In the genomic region with DNA sequence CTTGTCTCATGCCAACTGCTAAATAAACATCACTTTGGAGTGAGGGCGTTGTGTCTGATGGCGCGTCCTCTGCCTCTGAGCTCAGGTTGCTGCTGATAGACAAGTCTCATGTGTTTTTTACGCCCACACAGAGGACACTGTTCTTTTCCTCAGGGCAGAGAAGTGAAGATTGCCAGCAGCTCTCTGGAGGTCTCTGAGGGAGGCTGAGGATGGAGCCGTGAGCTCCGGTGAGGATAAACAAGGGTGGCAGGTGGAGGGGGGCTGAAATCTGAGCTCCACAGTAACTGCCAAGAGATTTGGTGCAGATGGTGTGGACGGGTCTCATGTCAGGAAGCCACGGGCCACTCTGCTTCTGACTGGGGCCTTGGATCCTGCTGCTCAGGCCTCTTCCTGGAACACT, we compare ENCODE assay signal across 22 mouse cellular contexts. TPM values are rescaled to one million over a fixed set of nuclear protein-coding genes. Genes with fewer than 3 reads are reported as not detected.
DNase-seq lines count a peak whose midpoint lies in the region; ATAC-seq and TF ChIP-seq lines count a peak whose summit lies in the region.
"Had no signal": no experiment of that assay in that cellular context is flagged by ENCODE, and none has a peak within 500 bp of the region (broad histone marks: within the 10 kb centered on the region; RNA-seq: fewer than 3 reads in every experiment).

No protein-coding gene starts in this region.

- H3K4me1 ChIP-seq in heart, embryonic 10.5 days, result peaks cover 65% of the 10 kb centered on the region
- H3K4me1 ChIP-seq in kidney, embryonic 15.5 days, result peaks cover 40% of the 10 kb centered on the region
- H3K4me1 ChIP-seq in kidney, adult 2 months (ENCODE audit: control insufficient read depth, insufficient read depth, low read length), result 0 out of 2 replicates have a peak, but pooled peaks cover 6% of the 10 kb centered on the region
- peaks cover 67% of the 10 kb centered on the region for H3K4me1 ChIP-seq in embryonic facial prominence, embryonic 13.5 days
- peaks cover 5% of the 10 kb centered on the region; the same call in 1 of the 2 replicates for H3K4me1 ChIP-seq in intestine, embryonic 16.5 days (ENCODE audit: control insufficient read depth, insufficient read depth, low read length)

- intact Hi-C loops in heart, postnatal 36 days (cut with DNase I), result no loop called here

- TF ChIP-seq POLR2A in kidney, adult 2 months (IDR thresholded peaks at IDR 0.05; ENCODE audit: low read depth, low read length), result no peak
- no peak for TF ChIP-seq POLR2A in brain, embryonic 14.5 days (IDR thresholded peaks at IDR 0.05; ENCODE audit: borderline replicate concordance, extremely low read depth, insufficient read depth, insufficient read length, poor library complexity, severe bottlenecking)

- peak; percentile 40; the same call in 1 of the 2 replicates for ATAC-seq in kidney, embryonic 15.5 days (replicated peaks; ENCODE audit: low FRiP score)
- ATAC-seq in embryonic facial prominence, embryonic 13.5 days (ENCODE audit: insufficient number of reproducible peaks, insufficient read depth, low FRiP score, low TSS enrichment, low read depth), result no peak
- ATAC-seq in intestine, embryonic 16.5 days, result no peak
- ATAC-seq: CD4-positive, CD25-positive, alpha-beta regulatory T cell, adult 4 months; midbrain, embryonic 16.5 days had no signal

- 29% methylated on average over 8 of the region's 8 CpGs for WGBS in heart, embryonic 10.5 days
- WGBS in kidney, embryonic 15.5 days, result 32% methylated on average over 8 of the region's 8 CpGs
- WGBS in kidney, adult 2 months, result 66% methylated on average over 8 of the region's 8 CpGs
- WGBS in embryonic facial prominence, embryonic 13.5 days, result 17% methylated on average over 8 of the region's 8 CpGs
- 48% methylated on average over 8 of the region's 8 CpGs for WGBS in intestine, embryonic 16.5 days

- no peak overlapping the region for H3K9ac ChIP-seq in kidney, embryonic 15.5 days
- 0 out of 2 replicates have a peak overlapping the region, but pooled peaks have one; percentile 11 for H3K9ac ChIP-seq in embryonic facial prominence, embryonic 13.5 days
- no peak overlapping the region for H3K9ac ChIP-seq in intestine, embryonic 16.5 days (ENCODE audit: low read depth, low read length)
- H3K9ac ChIP-seq: liver, embryonic 14.5 days; neural tube, embryonic 12.5 days had no signal

- no peak overlapping the region for H3K4me2 ChIP-seq in kidney, embryonic 15.5 days
- no peak overlapping the region for H3K4me2 ChIP-seq in embryonic facial prominence, embryonic 13.5 days
- no peak overlapping the region for H3K4me2 ChIP-seq in intestine, embryonic 16.5 days (ENCODE audit: low read depth, low read length)
- H3K4me2 ChIP-seq: neural tube, embryonic 12.5 days had no signal

- H3K9me3 ChIP-seq in heart, embryonic 10.5 days, result no peaks in the 10 kb centered on the region
- H3K9me3 ChIP-seq in kidney, embryonic 15.5 days (replicated peaks), result no peaks in the 10 kb centered on the region
- H3K9me3 ChIP-seq in embryonic facial prominence, embryonic 13.5 days, result no peaks in the 10 kb centered on the region
- H3K9me3 ChIP-seq in intestine, embryonic 16.5 days (ENCODE audit: control insufficient read depth, low read length), result no peaks in the 10 kb centered on the region
- H3K9me3 ChIP-seq: neural tube, embryonic 12.5 days had no signal

- no peak for TF ChIP-seq CTCF in kidney, adult 2 months (conservative IDR thresholded peaks at IDR 0.05; ENCODE audit: insufficient read depth, insufficient read length, low read depth, low read length)
- TF ChIP-seq CTCF in brain, embryonic 14.5 days (IDR thresholded peaks at IDR 0.05; ENCODE audit: borderline replicate concordance, extremely low read depth, insufficient read depth, insufficient read length), result no peak

- H3K36me3 ChIP-seq in heart, embryonic 10.5 days, result no peaks in the 10 kb centered on the region
- no peaks in the 10 kb centered on the region for H3K36me3 ChIP-seq in kidney, embryonic 15.5 days
- no peaks in the 10 kb centered on the region for H3K36me3 ChIP-seq in kidney, adult 2 months (ENCODE audit: control insufficient read depth, insufficient read depth, low read length)
- no peaks in the 10 kb centered on the region for H3K36me3 ChIP-seq in embryonic facial prominence, embryonic 13.5 days
- H3K36me3 ChIP-seq in intestine, embryonic 16.5 days (ENCODE audit: control insufficient read depth, insufficient read depth, low read length), result no peaks in the 10 kb centered on the region
- H3K36me3 ChIP-seq: neural tube, embryonic 12.5 days had no signal

- H3K4me3 ChIP-seq in heart, embryonic 10.5 days, result no peak overlapping the region; the same call in 1 of the 2 replicates
- H3K4me3 ChIP-seq in kidney, embryonic 15.5 days (replicated peaks), result no peak overlapping the region
- no peak overlapping the region for H3K4me3 ChIP-seq in kidney, adult 2 months (ENCODE audit: insufficient read depth, low read depth, low read length)
- H3K4me3 ChIP-seq in embryonic facial prominence, embryonic 13.5 days, result no peak overlapping the region
- H3K4me3 ChIP-seq in intestine, embryonic 16.5 days (ENCODE audit: low read length), result no peak overlapping the region
- H3K4me3 ChIP-seq: neural tube, embryonic 12.5 days had no signal

- no peak for DNase-seq in heart, embryonic 10.5 days (ENCODE audit: low spot score)
- no peak for DNase-seq in heart, postnatal 36 days
- no peak for DNase-seq in kidney, adult 2 months
- peak; percentile 35 for DNase-seq in brain, embryonic 14.5 days (ENCODE audit: low read depth)
- no peak for DNase-seq in lung, postnatal 25 days (ENCODE audit: low spot score)
- DNase-seq: cerebellum, adult 11 months; gastrocnemius, postnatal 25 days; heart, postnatal 4 days; kidney, adult 8-10 months; lung, postnatal 14 days; thymus, postnatal 14 days had no signal

- H3K27ac ChIP-seq in heart, embryonic 10.5 days, result peak overlapping the region; percentile 70; the same call in 1 of the 2 replicates
- no peak overlapping the region for H3K27ac ChIP-seq in kidney, embryonic 15.5 days
- H3K27ac ChIP-seq in kidney, adult 2 months (ENCODE audit: insufficient read depth, low read depth, low read length), result no peak overlapping the region
- H3K27ac ChIP-seq in embryonic facial prominence, embryonic 13.5 days, result peak overlapping the region; percentile 52; the same call in 1 of the 2 replicates
- H3K27ac ChIP-seq in intestine, embryonic 16.5 days (ENCODE audit: low read length), result no peak overlapping the region
- H3K27ac ChIP-seq: liver, embryonic 14.5 days; neural tube, embryonic 12.5 days had no signal

- peaks cover 86% of the 10 kb centered on the region for H3K27me3 ChIP-seq in heart, embryonic 10.5 days (ENCODE audit: insufficient read depth, poor library complexity, severe bottlenecking)
- peaks cover 45% of the 10 kb centered on the region for H3K27me3 ChIP-seq in kidney, embryonic 15.5 days
- H3K27me3 ChIP-seq in kidney, adult 2 months (replicated peaks; ENCODE audit: control insufficient read depth, insufficient read depth, low read length), result no peaks in the 10 kb centered on the region
- H3K27me3 ChIP-seq in embryonic facial prominence, embryonic 13.5 days, result no peaks in the 10 kb centered on the region
- no peaks in the 10 kb centered on the region for H3K27me3 ChIP-seq in intestine, embryonic 16.5 days (replicated peaks; ENCODE audit: control insufficient read depth, insufficient read depth, low read length)
- H3K27me3 ChIP-seq: neural tube, embryonic 12.5 days had no signal

RNA-seq across cellular contexts. Expression of gene B230104I21Rik, which starts 50.9 kb away (rescaled TPM):
- polyA plus RNA-seq in heart, embryonic 10.5 days (2016; fragmentation: Nextera tagmentation; extraction: Ambion mirVana), result not detected in 2 replicates
- not detected for total RNA-seq in heart, postnatal 36 days (2021)
- not detected in 2 replicates for polyA plus RNA-seq in kidney, embryonic 15.5 days (2015; fragmentation: Nextera tagmentation; extraction: Ambion mirVana)
- polyA plus RNA-seq in kidney, adult 2 months (2012; rRNA removed), result not detected in 2 replicates
- not detected in 2 replicates for polyA plus RNA-seq in brain, embryonic 14.5 days (2012; rRNA removed)
- polyA plus RNA-seq in embryonic facial prominence, embryonic 13.5 days (2015; fragmentation: Nextera tagmentation; extraction: Ambion mirVana), result not detected in 2 replicates
- not detected in 2 replicates for polyA plus RNA-seq in intestine, embryonic 16.5 days (2015; fragmentation: Nextera tagmentation; extraction: Ambion mirVana)
- total RNA-seq: common myeloid progenitor, adult 5-6 weeks; gastrocnemius, postnatal 25 days; heart, postnatal 4 days; left cerebral cortex, adult 8-10 months had no signal
- polyA plus RNA-seq: CD4-positive, CD25-positive, alpha-beta regulatory T cell, adult 4 months; liver, embryonic 14.5 days; midbrain, embryonic 16.5 days; neural tube, embryonic 12.5 days; small intestine, adult 2 months; stomach, embryonic 16.5 days had no signal

Comparison
In these comparisons a context has a peak if more than half of its experiments do, and no peak if none do; other contexts are left out.
1. H3K27ac ChIP-seq: peak in heart, embryonic 10.5 days (single experiment) and embryonic facial prominence, embryonic 13.5 days (single experiment); none in kidney, embryonic 15.5 days (single experiment), kidney, adult 2 months (single experiment) and intestine, embryonic 16.5 days (single experiment).